ENCODE assay signal across 22 mouse cellular contexts in genomic region chr5:115396654-115397053, GRCm38 (mm10). TPM values are rescaled to one million over a fixed set of nuclear protein-coding genes. Genes with fewer than 3 reads are reported as not detected.
DNase-seq lines count a peak whose midpoint lies in the region; ATAC-seq and TF ChIP-seq lines count a peak whose summit lies in the region.
"Had no signal": no experiment of that assay in that cellular context is flagged by ENCODE, and none has a peak within 500 bp of the region (broad histone marks: within the 10 kb centered on the region; RNA-seq: fewer than 3 reads in every experiment).

No protein-coding gene starts in this region.

- 83% methylated on average over 11 of the region's 11 CpGs for WGBS in forebrain, embryonic 10.5 days
- 76% methylated on average over 11 of the region's 11 CpGs for WGBS in forebrain, embryonic 15.5 days
- 69% methylated on average over 11 of the region's 11 CpGs for WGBS in hindbrain, embryonic 10.5 days
- WGBS in hindbrain, postnatal 0 days = 59% methylated on average over 11 of the region's 11 CpGs
- WGBS in midbrain, embryonic 10.5 days = 77% methylated on average over 11 of the region's 11 CpGs
- WGBS in midbrain, postnatal 0 days = 51% methylated on average over 11 of the region's 11 CpGs

- DNase-seq in forebrain, embryonic 10.5 days (ENCODE audit: extremely low spot score, low spot score) = no peak
- DNase-seq in hindbrain, embryonic 10.5 days (ENCODE audit: low spot score) = no peak
- DNase-seq in hindbrain, postnatal 0 days (ENCODE audit: low spot score) = no peak
- DNase-seq in midbrain, embryonic 10.5 days (ENCODE audit: low spot score) = no peak
- DNase-seq in midbrain, postnatal 0 days (ENCODE audit: low spot score) = no peak
- DNase-seq in retina, postnatal 1 day = peak; percentile 51
- DNase-seq in retina, embryonic 14.5 days (ENCODE audit: low spot score) = no peak
- DNase-seq: adrenal gland, postnatal 10 days; B cell, adult 2 months; cerebellum, adult 11-12 months; cerebellum, adult 9-10 months; cerebellum, postnatal 25 days; gastrocnemius, postnatal 10 days; heart, adult 18-20 months; heart, postnatal 10 days; heart, postnatal 4 days had no signal

- no peak overlapping the region for H3K4me2 ChIP-seq in forebrain, embryonic 15.5 days (replicated peaks)
- no peak overlapping the region for H3K4me2 ChIP-seq in hindbrain, postnatal 0 days (ENCODE audit: low read depth, low read length)
- no peak overlapping the region for H3K4me2 ChIP-seq in midbrain, postnatal 0 days (ENCODE audit: low read depth, low read length, poor library complexity, severe bottlenecking)
- H3K4me2 ChIP-seq: embryonic facial prominence, embryonic 13.5 days; intestine, embryonic 15.5 days had no signal

- no peaks in the 10 kb centered on the region for H3K36me3 ChIP-seq in forebrain, embryonic 10.5 days (replicated peaks)
- H3K36me3 ChIP-seq in forebrain, embryonic 15.5 days = no peaks in the 10 kb centered on the region
- H3K36me3 ChIP-seq in hindbrain, embryonic 10.5 days = no peaks in the 10 kb centered on the region
- H3K36me3 ChIP-seq in hindbrain, postnatal 0 days (ENCODE audit: insufficient read depth, low read length) = no peaks in the 10 kb centered on the region
- H3K36me3 ChIP-seq in midbrain, embryonic 10.5 days = no peaks in the 10 kb centered on the region
- H3K36me3 ChIP-seq in midbrain, postnatal 0 days (ENCODE audit: insufficient read depth, low read length) = no peaks in the 10 kb centered on the region
- H3K36me3 ChIP-seq: embryonic facial prominence, embryonic 13.5 days; G1E; heart, embryonic 10.5 days; intestine, embryonic 15.5 days had no signal

- peaks cover 10% of the 10 kb centered on the region; the same call in 1 of the 2 replicates for H3K27me3 ChIP-seq in forebrain, embryonic 10.5 days (ENCODE audit: poor library complexity, severe bottlenecking)
- H3K27me3 ChIP-seq in forebrain, embryonic 15.5 days = no peaks in the 10 kb centered on the region
- H3K27me3 ChIP-seq in hindbrain, embryonic 10.5 days (ENCODE audit: insufficient read depth, poor library complexity, severe bottlenecking) = no peaks in the 10 kb centered on the region
- H3K27me3 ChIP-seq in hindbrain, postnatal 0 days (ENCODE audit: insufficient read depth, low read length) = no peaks in the 10 kb centered on the region
- H3K27me3 ChIP-seq in midbrain, embryonic 10.5 days (ENCODE audit: low read depth, poor library complexity, severe bottlenecking) = no peaks in the 10 kb centered on the region
- no peaks in the 10 kb centered on the region for H3K27me3 ChIP-seq in midbrain, postnatal 0 days (ENCODE audit: insufficient read depth, low read length)
- H3K27me3 ChIP-seq: embryonic facial prominence, embryonic 13.5 days; intestine, embryonic 15.5 days had no signal

- H3K9me3 ChIP-seq in forebrain, embryonic 10.5 days = no peaks in the 10 kb centered on the region
- H3K9me3 ChIP-seq in forebrain, embryonic 15.5 days = no peaks in the 10 kb centered on the region
- no peaks in the 10 kb centered on the region for H3K9me3 ChIP-seq in hindbrain, embryonic 10.5 days
- no peaks in the 10 kb centered on the region for H3K9me3 ChIP-seq in hindbrain, postnatal 0 days (ENCODE audit: low read length)
- H3K9me3 ChIP-seq in midbrain, embryonic 10.5 days (replicated peaks) = no peaks in the 10 kb centered on the region
- no peaks in the 10 kb centered on the region for H3K9me3 ChIP-seq in midbrain, postnatal 0 days (ENCODE audit: low read length)
- H3K9me3 ChIP-seq: embryonic facial prominence, embryonic 13.5 days; G1E; heart, embryonic 10.5 days; intestine, embryonic 15.5 days had no signal

- H3K4me3 ChIP-seq in forebrain, embryonic 10.5 days = no peak overlapping the region
- H3K4me3 ChIP-seq in forebrain, embryonic 15.5 days = no peak overlapping the region
- no peak overlapping the region for H3K4me3 ChIP-seq in hindbrain, embryonic 10.5 days
- no peak overlapping the region for H3K4me3 ChIP-seq in hindbrain, postnatal 0 days (ENCODE audit: low read length)
- H3K4me3 ChIP-seq in midbrain, embryonic 10.5 days = no peak overlapping the region
- H3K4me3 ChIP-seq in midbrain, postnatal 0 days (ENCODE audit: low read depth, low read length) = no peak overlapping the region
- H3K4me3 ChIP-seq: embryonic facial prominence, embryonic 13.5 days; heart, embryonic 10.5 days; intestine, embryonic 15.5 days had no signal

- no peak overlapping the region for H3K9ac ChIP-seq in forebrain, embryonic 15.5 days (replicated peaks)
- no peak overlapping the region for H3K9ac ChIP-seq in hindbrain, postnatal 0 days (replicated peaks; ENCODE audit: low read length)
- no peak overlapping the region for H3K9ac ChIP-seq in midbrain, postnatal 0 days (replicated peaks; ENCODE audit: low read length, poor library complexity, severe bottlenecking)
- H3K9ac ChIP-seq: embryonic facial prominence, embryonic 13.5 days; intestine, embryonic 15.5 days had no signal

- no peak for ATAC-seq in forebrain, embryonic 15.5 days (replicated peaks)
- no peak for ATAC-seq in hindbrain, postnatal 0 days
- no peak for ATAC-seq in midbrain, postnatal 0 days (ENCODE audit: low FRiP score)
- ATAC-seq: CD4-positive, CD25-positive, alpha-beta regulatory T cell, adult 4 months; intestine, embryonic 15.5 days had no signal

- peak overlapping the region; percentile 96 for H3K27ac ChIP-seq in forebrain, embryonic 10.5 days
- no peak overlapping the region for H3K27ac ChIP-seq in forebrain, embryonic 15.5 days (replicated peaks)
- peak overlapping the region; percentile 98 for H3K27ac ChIP-seq in hindbrain, embryonic 10.5 days
- no peak overlapping the region for H3K27ac ChIP-seq in hindbrain, postnatal 0 days
- H3K27ac ChIP-seq in midbrain, embryonic 10.5 days (replicated peaks) = peak overlapping the region; percentile 96
- H3K27ac ChIP-seq in midbrain, postnatal 0 days (ENCODE audit: low read depth, low read length) = no peak overlapping the region
- H3K27ac ChIP-seq: embryonic facial prominence, embryonic 13.5 days; heart, embryonic 10.5 days; intestine, embryonic 15.5 days had no signal

- no peak for TF ChIP-seq CTCF in hindbrain, postnatal 0 days (IDR thresholded peaks at IDR 0.05; ENCODE audit: low read depth)
- TF ChIP-seq CTCF in midbrain, postnatal 0 days (IDR thresholded peaks at IDR 0.05) = no peak

- H3K4me1 ChIP-seq in forebrain, embryonic 10.5 days = peaks cover 96% of the 10 kb centered on the region
- H3K4me1 ChIP-seq in forebrain, embryonic 15.5 days = peaks cover 21% of the 10 kb centered on the region
- H3K4me1 ChIP-seq in hindbrain, embryonic 10.5 days (replicated peaks) = peaks cover 86% of the 10 kb centered on the region
- H3K4me1 ChIP-seq in hindbrain, postnatal 0 days (ENCODE audit: insufficient read depth, low read length) = no peaks in the 10 kb centered on the region
- H3K4me1 ChIP-seq in midbrain, embryonic 10.5 days = peaks cover 95% of the 10 kb centered on the region
- H3K4me1 ChIP-seq in midbrain, postnatal 0 days (ENCODE audit: insufficient read depth, low read length) = peaks cover 7% of the 10 kb centered on the region; the same call in 1 of the 2 replicates

RNA-seq across cellular contexts. Expression of gene Msi1, which starts 32.7 kb away (rescaled TPM):
- polyA plus RNA-seq in forebrain, embryonic 10.5 days (2016; fragmentation: Nextera tagmentation; extraction: Ambion mirVana) = 142 and 158 TPM in 2 replicates
- polyA plus RNA-seq in forebrain, embryonic 15.5 days (2015; fragmentation: Nextera tagmentation; extraction: Ambion mirVana) = 70.0 and 75.8 TPM in 2 replicates
- polyA plus RNA-seq in hindbrain, embryonic 10.5 days (2016; fragmentation: Nextera tagmentation; extraction: Ambion mirVana) = 167 and 222 TPM in 2 replicates
- total RNA-seq in hindbrain, postnatal 0 days (2014; rRNA removed) = 75.9 and 88.1 TPM in 2 replicates
- polyA plus RNA-seq in hindbrain, postnatal 0 days (2015; fragmentation: Nextera tagmentation; extraction: Ambion mirVana) = 45.1 and 46.2 TPM in 2 replicates
- 190 and 232 TPM in 2 replicates for polyA plus RNA-seq in midbrain, embryonic 10.5 days (2016; fragmentation: Nextera tagmentation; extraction: Ambion mirVana)
- total RNA-seq in midbrain, postnatal 0 days (2014; rRNA removed) = 72.5 and 82.9 TPM in 2 replicates
- polyA plus RNA-seq in midbrain, postnatal 0 days (2015; fragmentation: Nextera tagmentation; extraction: Ambion mirVana) = 41.1 and 52.1 TPM in 2 replicates
- polyA plus RNA-seq: CD4-positive, CD25-positive, alpha-beta regulatory T cell, adult 4 months had no signal

RNA-seq across cellular contexts. Expression of gene Cox6a1, which starts 47.9 kb away (rescaled TPM):
- 754 and 787 TPM in 2 replicates for polyA plus RNA-seq in forebrain, embryonic 10.5 days (2016; fragmentation: Nextera tagmentation; extraction: Ambion mirVana)
- 968 and 991 TPM in 2 replicates for polyA plus RNA-seq in forebrain, embryonic 15.5 days (2015; fragmentation: Nextera tagmentation; extraction: Ambion mirVana)
- 875 and 1,016 TPM in 2 replicates for polyA plus RNA-seq in hindbrain, embryonic 10.5 days (2016; fragmentation: Nextera tagmentation; extraction: Ambion mirVana)
- total RNA-seq in hindbrain, postnatal 0 days (2014; rRNA removed) = 1,147 and 1,391 TPM in 2 replicates
- polyA plus RNA-seq in hindbrain, postnatal 0 days (2015; fragmentation: Nextera tagmentation; extraction: Ambion mirVana) = 1,694 and 1,700 TPM in 2 replicates
- 861 and 874 TPM in 2 replicates for polyA plus RNA-seq in midbrain, embryonic 10.5 days (2016; fragmentation: Nextera tagmentation; extraction: Ambion mirVana)
- total RNA-seq in midbrain, postnatal 0 days (2014; rRNA removed) = 1,189 and 1,342 TPM in 2 replicates
- polyA plus RNA-seq in midbrain, postnatal 0 days (2015; fragmentation: Nextera tagmentation; extraction: Ambion mirVana) = 1,504 and 1,624 TPM in 2 replicates

RNA-seq across cellular contexts. Expression of gene Triap1, which starts 55.6 kb away (rescaled TPM):
- polyA plus RNA-seq in forebrain, embryonic 10.5 days (2016; fragmentation: Nextera tagmentation; extraction: Ambion mirVana) = 56.6 and 57.7 TPM in 2 replicates
- polyA plus RNA-seq in forebrain, embryonic 15.5 days (2015; fragmentation: Nextera tagmentation; extraction: Ambion mirVana) = 60.5 and 64.3 TPM in 2 replicates
- 56.3 and 57.2 TPM in 2 replicates for polyA plus RNA-seq in hindbrain, embryonic 10.5 days (2016; fragmentation: Nextera tagmentation; extraction: Ambion mirVana)
- total RNA-seq in hindbrain, postnatal 0 days (2014; rRNA removed) = 12.4 and 18.4 TPM in 2 replicates
- polyA plus RNA-seq in hindbrain, postnatal 0 days (2015; fragmentation: Nextera tagmentation; extraction: Ambion mirVana) = 59.2 and 61.6 TPM in 2 replicates
- 56.4 and 60.8 TPM in 2 replicates for polyA plus RNA-seq in midbrain, embryonic 10.5 days (2016; fragmentation: Nextera tagmentation; extraction: Ambion mirVana)
- 10.7 and 16.9 TPM in 2 replicates for total RNA-seq in midbrain, postnatal 0 days (2014; rRNA removed)
- polyA plus RNA-seq in midbrain, postnatal 0 days (2015; fragmentation: Nextera tagmentation; extraction: Ambion mirVana) = 53.8 and 54.5 TPM in 2 replicates

RNA-seq across cellular contexts. Expression of gene Gatc, which starts 55.7 kb away (rescaled TPM):
- 37.6 and 40.2 TPM in 2 replicates for polyA plus RNA-seq in forebrain, embryonic 10.5 days (2016; fragmentation: Nextera tagmentation; extraction: Ambion mirVana)
- 33.6 and 36.6 TPM in 2 replicates for polyA plus RNA-seq in forebrain, embryonic 15.5 days (2015; fragmentation: Nextera tagmentation; extraction: Ambion mirVana)
- polyA plus RNA-seq in hindbrain, embryonic 10.5 days (2016; fragmentation: Nextera tagmentation; extraction: Ambion mirVana) = 35.6 and 41.2 TPM in 2 replicates
- total RNA-seq in hindbrain, postnatal 0 days (2014; rRNA removed) = 22.4 and 25.1 TPM in 2 replicates
- polyA plus RNA-seq in hindbrain, postnatal 0 days (2015; fragmentation: Nextera tagmentation; extraction: Ambion mirVana) = 27.5 and 32.1 TPM in 2 replicates
- 36.9 and 41.3 TPM in 2 replicates for polyA plus RNA-seq in midbrain, embryonic 10.5 days (2016; fragmentation: Nextera tagmentation; extraction: Ambion mirVana)
- total RNA-seq in midbrain, postnatal 0 days (2014; rRNA removed) = 17.6 and 27.8 TPM in 2 replicates
- polyA plus RNA-seq in midbrain, postnatal 0 days (2015; fragmentation: Nextera tagmentation; extraction: Ambion mirVana) = 39.2 and 42.4 TPM in 2 replicates

Comparison
In these comparisons a context has a peak if more than half of its experiments do, and no peak if none do; other contexts are left out.
1. H3K27ac ChIP-seq: peak in forebrain, embryonic 10.5 days (single experiment), hindbrain, embryonic 10.5 days (single experiment) and midbrain, embryonic 10.5 days (single experiment); none in forebrain, embryonic 15.5 days (single experiment), hindbrain, postnatal 0 days (single experiment) and midbrain, postnatal 0 days (single experiment).